Mouse (Mus musculus): ENCODE data around the gene Pip4p1. TPM values are rescaled to one million over a fixed set of nuclear protein-coding genes. Genes with fewer than 3 reads are reported as not detected.

The Pip4p1 gene
- polyA plus RNA-seq, 1 experiment from 2014 or later = 85.3 TPM

Other genes starting within 250 kb of the Pip4p1 start
- gene Olfr747, start 237.7 kb downstream of the Pip4p1 start, polyA plus RNA-seq (2015; fragmentation: Nextera tagmentation; extraction: Ambion mirVana) = not detected in 2 replicates
- gene Olfr748, start 223.5 kb downstream of the Pip4p1 start, polyA plus RNA-seq (2015; fragmentation: Nextera tagmentation; extraction: Ambion mirVana) = not detected in 2 replicates
- not detected in 2 replicates for gene Olfr749, start 185.8 kb downstream of the Pip4p1 start, polyA plus RNA-seq (2015; fragmentation: Nextera tagmentation; extraction: Ambion mirVana)
- gene Ttc5, start 145.3 kb downstream of the Pip4p1 start, polyA plus RNA-seq (2015; fragmentation: Nextera tagmentation; extraction: Ambion mirVana) = 130 and 136 TPM in 2 replicates
- gene Ccnb1ip1, start 123.1 kb downstream of the Pip4p1 start, polyA plus RNA-seq (2015; fragmentation: Nextera tagmentation; extraction: Ambion mirVana) = 0.11 TPM in 1 of 2 replicates, not detected in the other
- gene Parp2, start 123.0 kb downstream of the Pip4p1 start, polyA plus RNA-seq (2015; fragmentation: Nextera tagmentation; extraction: Ambion mirVana) = 48.4 and 50.6 TPM in 2 replicates
- 2.7 and 4.5 TPM in 2 replicates for gene Tep1, start 60.3 kb downstream of the Pip4p1 start, polyA plus RNA-seq (2015; fragmentation: Nextera tagmentation; extraction: Ambion mirVana)
- 0.52 and 0.65 TPM in 2 replicates for gene Klhl33, start 33.3 kb downstream of the Pip4p1 start, polyA plus RNA-seq (2015; fragmentation: Nextera tagmentation; extraction: Ambion mirVana)
- gene Osgep, start 6.0 kb downstream of the Pip4p1 start, polyA plus RNA-seq (2015; fragmentation: Nextera tagmentation; extraction: Ambion mirVana) = 127 and 130 TPM in 2 replicates
- 279 and 280 TPM in 2 replicates for gene Apex1, start 5.9 kb downstream of the Pip4p1 start, polyA plus RNA-seq (2015; fragmentation: Nextera tagmentation; extraction: Ambion mirVana)
- 29.1 and 31.1 TPM in 2 replicates for gene Pnp, start 226 bp upstream of the Pip4p1 start, polyA plus RNA-seq (2015; fragmentation: Nextera tagmentation; extraction: Ambion mirVana)
- gene Gm49342, start 13.7 kb upstream of the Pip4p1 start, polyA plus RNA-seq (2015; fragmentation: Nextera tagmentation; extraction: Ambion mirVana) = not detected in 2 replicates
- 0.23 and 0.55 TPM in 2 replicates for gene Pnp2, start 25.1 kb upstream of the Pip4p1 start, polyA plus RNA-seq (2015; fragmentation: Nextera tagmentation; extraction: Ambion mirVana)
- gene Rnase10, start 76.9 kb upstream of the Pip4p1 start, polyA plus RNA-seq (2015; fragmentation: Nextera tagmentation; extraction: Ambion mirVana) = not detected in 2 replicates
- not detected in 2 replicates for gene Rnase9, start 111.0 kb upstream of the Pip4p1 start, polyA plus RNA-seq (2015; fragmentation: Nextera tagmentation; extraction: Ambion mirVana)
- not detected in 2 replicates for gene Rnase11, start 119.3 kb upstream of the Pip4p1 start, polyA plus RNA-seq (2015; fragmentation: Nextera tagmentation; extraction: Ambion mirVana)
- not detected in 2 replicates for gene Rnase12, start 126.8 kb upstream of the Pip4p1 start, polyA plus RNA-seq (2015; fragmentation: Nextera tagmentation; extraction: Ambion mirVana)
- gene Olfr750, start 143.6 kb upstream of the Pip4p1 start, polyA plus RNA-seq (2015; fragmentation: Nextera tagmentation; extraction: Ambion mirVana) = 0.03 TPM in 1 of 2 replicates, not detected in the other
- 7.4 and 10.6 TPM in 2 replicates for gene Rnase4, start 160.2 kb upstream of the Pip4p1 start, polyA plus RNA-seq (2015; fragmentation: Nextera tagmentation; extraction: Ambion mirVana)
- gene Ang, start 160.3 kb upstream of the Pip4p1 start, polyA plus RNA-seq (2015; fragmentation: Nextera tagmentation; extraction: Ambion mirVana) = 2.2 and 2.6 TPM in 2 replicates
- not detected in 2 replicates for gene Eddm3b, start 183.6 kb upstream of the Pip4p1 start, polyA plus RNA-seq (2015; fragmentation: Nextera tagmentation; extraction: Ambion mirVana)
- 0.30 and 0.41 TPM in 2 replicates for gene Rnase6, start 193.1 kb upstream of the Pip4p1 start, polyA plus RNA-seq (2015; fragmentation: Nextera tagmentation; extraction: Ambion mirVana)
- not detected in 2 replicates for gene Rnase1, start 215.9 kb upstream of the Pip4p1 start, polyA plus RNA-seq (2015; fragmentation: Nextera tagmentation; extraction: Ambion mirVana)
- not detected in 2 replicates for gene Rnase2b, start 231.4 kb upstream of the Pip4p1 start, polyA plus RNA-seq (2015; fragmentation: Nextera tagmentation; extraction: Ambion mirVana)